Mouse (Mus musculus) E14TG2a.4 (cell line): Measurements from ENCODE around the gene Hapln2.

Experiments used
- CTCF ChIP-seq: conservative IDR thresholded peaks from 2 replicates; pipeline ENCODE4 v1.5.1; 2014; ENCODE audit warnings: low read length
- NANOG ChIP-seq: IDR thresholded peaks from 2 replicates; pipeline ENCODE4 v1.6.1; 2014; ENCODE audit warnings: borderline replicate concordance, low read length, mixed read lengths

DNA sequence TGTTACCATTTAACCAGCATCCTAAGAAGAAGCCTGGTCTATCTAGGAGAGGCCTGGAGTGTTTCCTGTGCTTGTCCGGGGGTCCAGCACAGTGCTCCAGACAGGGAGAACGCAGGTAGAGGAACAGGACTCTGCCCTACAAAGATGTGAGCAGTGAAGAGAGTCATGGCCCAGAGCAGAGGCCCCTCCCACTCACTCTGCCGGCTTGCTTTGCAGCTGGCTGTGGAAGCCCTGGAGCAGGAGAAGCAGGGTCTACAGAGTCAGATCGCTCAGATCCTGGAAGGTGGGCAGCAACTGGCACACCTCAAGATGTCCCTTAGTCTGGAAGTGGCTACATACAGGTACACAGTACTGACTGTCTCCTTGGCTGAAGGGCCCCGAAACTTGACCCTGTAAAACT, 54.6 kb downstream of the Hapln2 start:
- TF ChIP-seq CTCF, result no peak
- no peak for TF ChIP-seq NANOG
